Mouse (Mus musculus) midbrain, embryonic 11.5 days (tissue): Measurements from ENCODE around the gene Hectd2. TPM values are rescaled to one million over a fixed set of nuclear protein-coding genes. Genes with fewer than 3 reads are reported as not detected.

Experiments used
- ATAC-seq: fragments of 200-750 bp; cut with Nextera tagmentation; 2 replicates; pipeline ENCODE4 v1.8.0; 2017; ENCODE audit warnings: moderate TSS enrichment, moderate library complexity; ENCODE audit not compliant: low FRiP score
- DNase-seq: peaks from one replicate; pipeline ENCODE4 v3.0.0; 2015; ENCODE audit warnings: low spot score; ENCODE audit errors: missing footprints
- H3K27ac ChIP-seq: fragments of 300-500 bp; sonication (generic); 2 replicates; pipeline ENCODE4 v1.5.1; 2014; ENCODE audit warnings: low read depth, low read length
- H3K27me3 ChIP-seq: fragments of 300-500 bp; sonication (generic); 2 replicates; pipeline ENCODE4 v1.6.1; 2014; ENCODE audit warnings: mild to moderate bottlenecking, low read length, moderate library complexity, mixed read lengths; ENCODE audit not compliant: control insufficient read depth, insufficient read depth
- H3K36me3 ChIP-seq: fragments of 300-500 bp; sonication (generic); 2 replicates; pipeline ENCODE4 v1.6.1; 2014; ENCODE audit warnings: mild to moderate bottlenecking, low read length, moderate library complexity, mixed read lengths; ENCODE audit not compliant: control insufficient read depth, insufficient read depth
- H3K4me1 ChIP-seq: fragments of 300-500 bp; sonication (generic); 2 replicates; pipeline ENCODE4 v1.6.1; 2014; ENCODE audit warnings: low read length; ENCODE audit not compliant: control insufficient read depth, insufficient read depth
- H3K4me2 ChIP-seq: fragments of 300-500 bp; sonication (generic); 2 replicates; pipeline ENCODE4 v1.6.1; 2014; ENCODE audit warnings: mild to moderate bottlenecking, moderate library complexity
- H3K4me3 ChIP-seq: fragments of 300-500 bp; sonication (generic); 2 replicates; pipeline ENCODE4 v1.5.1; 2014; ENCODE audit warnings: low read depth, low read length
- H3K9ac ChIP-seq: fragments of 300-500 bp; sonication (generic); 2 replicates; pipeline ENCODE4 v1.6.1; 2014; ENCODE audit warnings: low read length
- H3K9me3 ChIP-seq: fragments of 300-500 bp; sonication (generic); 2 replicates; pipeline ENCODE4 v1.6.1; 2016; ENCODE audit warnings: low read length; ENCODE audit not compliant: control insufficient read depth
- WGBS: fragments of 180-500 bp; shearing (Covaris S2); extraction: QIAGEN DNeasy Blood & Tissue Kit; methylation state at CpG from one replicate; pipeline ENCODE4 v1.1.7; 2014; 5-methylcytosine and 5-hydroxymethylcytosine counted together
- polyA plus RNA-seq: library from polyadenylated mRNA; unstranded; fragments of >200 nt; fragmentation: Nextera tagmentation; extraction: Ambion mirVana; gene quantifications from 2 replicates; pipeline ENCODE4 v1.2.1, GENCODE M21; 2014

The Hectd2 gene
- polyA plus RNA-seq, 1 experiment from 2014 or later, result 4.2 TPM

DNA sequence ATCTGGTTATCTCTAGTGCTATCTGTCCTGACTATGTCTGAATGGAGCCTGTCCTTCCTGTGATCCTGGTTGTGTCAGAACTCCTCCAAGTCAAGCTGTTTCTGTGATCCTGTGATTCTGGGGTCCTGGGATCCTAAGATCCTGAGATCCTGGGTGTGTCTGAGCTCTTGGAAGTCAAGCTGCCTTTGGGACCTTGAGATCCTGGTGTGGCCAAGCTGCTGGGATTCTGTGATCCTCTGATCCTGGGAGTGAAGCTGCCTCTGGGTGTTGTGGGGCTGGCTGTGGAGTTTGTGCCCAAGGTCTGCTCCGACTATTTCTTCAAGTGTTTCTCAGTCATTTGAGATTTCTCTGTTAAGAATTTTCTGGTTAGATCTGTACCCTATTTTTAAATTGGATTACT, 98.2 kb downstream of the Hectd2 start:
- H3K9ac ChIP-seq, result no peak overlapping the region
- 86% methylated on average over 1 of the region's 1 CpGs for WGBS
- H3K4me3 ChIP-seq, result no peak overlapping the region
- ATAC-seq (no peak), DNase-seq (no peak)
- H3K36me3 ChIP-seq, result no peaks in the 10 kb centered on the region
- no peak overlapping the region for H3K4me2 ChIP-seq
- no peaks in the 10 kb centered on the region for H3K27me3 ChIP-seq
- no peak overlapping the region for H3K27ac ChIP-seq
- no peaks in the 10 kb centered on the region for H3K9me3 ChIP-seq
- H3K4me1 ChIP-seq, result no peaks in the 10 kb centered on the region

GRCm38 (mm10) chr19:36662734-36663133, 108.3 kb downstream of the Hectd2 start:
- H3K27ac ChIP-seq, result no peak overlapping the region
- no peak overlapping the region for H3K4me2 ChIP-seq
- no peaks in the 10 kb centered on the region for H3K4me1 ChIP-seq
- WGBS, result 98% methylated on average over 1 of the region's 1 CpGs
- DNase-seq (no peak), ATAC-seq (no peak)
- no peak overlapping the region for H3K4me3 ChIP-seq
- no peaks in the 10 kb centered on the region for H3K27me3 ChIP-seq
- H3K9ac ChIP-seq, result no peak overlapping the region
- H3K9me3 ChIP-seq, result no peaks in the 10 kb centered on the region
- no peaks in the 10 kb centered on the region for H3K36me3 ChIP-seq

GRCm38 (mm10) chr19:36663918-36664317, 109.5 kb downstream of the Hectd2 start:
- Histone ChIP-seq H3K4me1 (no peaks in the 10 kb centered on the region), H3K27me3 (no peaks in the 10 kb centered on the region), H3K36me3 (no peaks in the 10 kb centered on the region), H3K9me3 (no peaks in the 10 kb centered on the region), H3K4me3 (no peak overlapping the region), H3K4me2 (no peak overlapping the region), H3K27ac (no peak overlapping the region), H3K9ac (no peak overlapping the region)
- 82% methylated on average over 2 of the region's 2 CpGs for WGBS
- DNase-seq (no peak), ATAC-seq (no peak)

GRCm38 (mm10) chr19:36664417-36664816, 110.0 kb downstream of the Hectd2 start:
- Histone ChIP-seq H3K4me1 (no peaks in the 10 kb centered on the region), H3K36me3 (no peaks in the 10 kb centered on the region), H3K9ac (no peak overlapping the region), H3K4me2 (no peak overlapping the region), H3K27me3 (no peaks in the 10 kb centered on the region), H3K27ac (no peak overlapping the region), H3K9me3 (no peaks in the 10 kb centered on the region), H3K4me3 (no peak overlapping the region)
- no peak for DNase-seq
- ATAC-seq, result no peak
- WGBS, result 78% methylated on average over 6 of the region's 6 CpGs

- 86% methylated on average over 7 of the region's 7 CpGs for WGBS
- H3K36me3 ChIP-seq, result no peaks in the 10 kb centered on the region
- H3K27me3 ChIP-seq, result no peaks in the 10 kb centered on the region
- H3K4me2 ChIP-seq, result no peak overlapping the region
- ATAC-seq (no peak), DNase-seq (no peak)
- H3K9ac ChIP-seq, result no peak overlapping the region
- H3K9me3 ChIP-seq, result no peaks in the 10 kb centered on the region
- H3K4me3 ChIP-seq, result no peak overlapping the region
- no peak overlapping the region for H3K27ac ChIP-seq
- H3K4me1 ChIP-seq, result no peaks in the 10 kb centered on the region
Measured at GRCm38 (mm10) chr19:36665206-36665605, 110.8 kb downstream of the Hectd2 start.

DNA sequence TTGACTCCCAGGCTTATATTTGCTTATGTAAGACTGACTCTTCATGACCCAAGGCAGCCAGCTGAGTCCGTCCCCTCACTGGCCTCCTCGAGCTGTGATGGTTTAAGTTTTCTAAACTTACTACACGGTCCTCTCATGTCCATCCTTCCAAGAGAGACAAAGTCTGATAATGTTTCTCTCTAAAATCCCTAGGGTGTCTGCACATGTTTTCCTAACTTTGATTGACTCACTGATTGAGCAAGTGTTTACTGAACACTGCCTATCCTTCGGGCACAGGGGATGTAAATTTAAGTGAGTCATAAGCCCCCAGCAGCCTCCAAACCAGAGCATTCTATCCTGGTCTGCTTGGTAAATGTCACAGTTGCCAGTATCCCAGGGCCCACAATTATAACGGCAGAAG, 111.2 kb downstream of the Hectd2 start:
- 75% methylated on average over 5 of the region's 5 CpGs for WGBS
- no peak overlapping the region for H3K4me3 ChIP-seq

GRCm38 (mm10) chr19:36666471-36666870, 112.0 kb downstream of the Hectd2 start:
- DNase-seq (no peak), ATAC-seq (no peak)
- Histone ChIP-seq H3K36me3 (no peaks in the 10 kb centered on the region), H3K9me3 (no peaks in the 10 kb centered on the region), H3K4me1 (no peaks in the 10 kb centered on the region; the same call in 1 of the 2 replicates), H3K4me3 (no peak overlapping the region), H3K27ac (no peak overlapping the region), H3K4me2 (no peak overlapping the region), H3K27me3 (no peaks in the 10 kb centered on the region), H3K9ac (no peak overlapping the region)
- WGBS, result 92% methylated on average over 5 of the region's 5 CpGs

More for the DNA sequence above, 111.2 kb downstream of the Hectd2 start:
- DNase-seq, result no peak
- ATAC-seq, result no peak
- Histone ChIP-seq H3K27ac (no peak overlapping the region), H3K9ac (no peak overlapping the region), H3K9me3 (no peaks in the 10 kb centered on the region), H3K27me3 (no peaks in the 10 kb centered on the region), H3K4me1 (no peaks in the 10 kb centered on the region; the same call in 1 of the 2 replicates), H3K4me2 (no peak overlapping the region), H3K36me3 (no peaks in the 10 kb centered on the region)

DNA sequence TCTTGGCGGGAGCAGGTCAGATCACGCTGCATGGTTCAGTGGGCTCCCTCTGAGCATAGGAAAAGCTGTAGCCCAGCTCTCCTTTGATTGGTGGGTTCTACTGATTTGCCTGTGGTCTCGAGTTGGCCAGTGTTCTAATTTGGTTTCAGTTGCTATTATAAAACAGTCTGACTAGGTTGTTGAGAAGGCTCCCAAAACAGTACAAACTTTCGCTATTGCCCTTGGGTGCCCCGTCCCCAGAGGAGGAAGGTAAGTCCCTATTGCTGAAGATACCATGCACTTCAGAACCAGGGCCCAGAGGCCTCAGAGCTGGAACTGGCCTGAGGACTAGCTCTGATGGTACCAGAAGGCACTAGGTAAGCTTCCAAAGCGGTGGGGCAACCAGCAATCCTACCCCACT, 112.9 kb downstream of the Hectd2 start:
- ATAC-seq (no peak), DNase-seq (no peak)
- no peaks in the 10 kb centered on the region for H3K36me3 ChIP-seq
- H3K9me3 ChIP-seq, result no peaks in the 10 kb centered on the region
- no peak overlapping the region for H3K9ac ChIP-seq
- no peak overlapping the region for H3K4me2 ChIP-seq
- no peaks in the 10 kb centered on the region for H3K27me3 ChIP-seq
- no peak overlapping the region for H3K4me3 ChIP-seq
- H3K27ac ChIP-seq, result no peak overlapping the region
- WGBS, result 85% methylated on average over 6 of the region's 6 CpGs
- H3K4me1 ChIP-seq, result no peaks in the 10 kb centered on the region; the same call in 1 of the 2 replicates

GRCm38 (mm10) chr19:36668098-36668497, 113.7 kb downstream of the Hectd2 start:
- H3K4me3 ChIP-seq, result no peak overlapping the region
- no peak overlapping the region for H3K4me2 ChIP-seq
- H3K27ac ChIP-seq, result no peak overlapping the region

More at GRCm38 (mm10) chr19:36668098-36668497, 113.7 kb downstream of the Hectd2 start:
- Histone ChIP-seq H3K9me3 (no peaks in the 10 kb centered on the region), H3K27me3 (no peaks in the 10 kb centered on the region), H3K4me1 (no peaks in the 10 kb centered on the region; the same call in 1 of the 2 replicates), H3K36me3 (no peaks in the 10 kb centered on the region), H3K9ac (no peak overlapping the region)
- DNase-seq, result no peak
- ATAC-seq, result no peak
- WGBS, result 85% methylated on average over 1 of the region's 1 CpGs
